Mouse (Mus musculus): Measurements from ENCODE around the gene Tmem91.
A peak's percentile ranks its signal among the peaks of the same experiment; 100 is the strongest.

The Tmem91 gene

GRCm38 (mm10) chr7:25623857-25624370 is 51.1 kb downstream of the Tmem91 start:
- DNase-seq = no peak

DNA sequence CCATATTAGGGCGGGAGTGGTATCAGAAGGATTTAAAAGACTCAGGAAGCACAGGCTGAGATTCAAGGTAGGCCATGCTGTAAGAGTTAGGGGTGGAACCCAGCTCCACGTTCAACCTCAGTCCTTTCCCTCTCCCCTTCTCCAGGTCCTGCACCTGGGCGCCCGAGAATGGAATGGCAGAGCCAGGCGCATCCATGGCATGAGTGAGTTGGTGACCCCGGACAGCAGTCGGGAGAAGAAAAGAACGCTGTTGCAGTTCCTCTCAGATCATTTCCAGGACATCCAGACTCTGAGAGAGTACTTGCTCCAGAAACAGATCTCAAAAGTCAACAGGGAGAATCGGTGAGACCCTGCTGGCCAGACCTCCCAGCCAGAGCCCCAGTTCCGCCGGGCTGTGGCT is 54.2 kb downstream of the Tmem91 start:
- DNase-seq = no peak

DNA sequence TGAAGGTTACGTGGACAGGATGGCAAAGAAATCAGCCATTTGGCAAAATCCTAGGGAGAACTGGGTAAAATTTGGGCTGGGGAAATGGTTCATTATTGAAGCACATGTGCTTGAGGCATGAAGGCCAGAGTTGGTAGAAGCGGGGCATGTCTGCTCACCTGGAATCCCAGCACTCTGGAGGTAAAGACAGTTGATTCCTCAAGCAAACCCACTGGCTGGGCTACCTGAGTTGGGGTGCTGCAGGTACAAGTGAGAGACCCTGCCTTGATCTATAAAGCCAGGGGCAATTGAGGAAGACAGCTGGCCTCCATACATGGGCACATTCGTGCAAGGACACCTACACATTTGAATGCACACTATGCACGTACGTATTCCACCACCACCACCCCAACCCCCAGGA is 54.9 kb downstream of the Tmem91 start:
- no peak for DNase-seq

GRCm38 (mm10) chr7:25619722-25619991 is 55.3 kb downstream of the Tmem91 start:
- DNase-seq = peak; percentile 51
